Mouse (Mus musculus): ENCODE data around the gene Odf2l. TPM values are rescaled to one million over a fixed set of nuclear protein-coding genes. Genes with fewer than 3 reads are reported as not detected.

Odf2l gene
- polyA plus RNA-seq, 1 experiment, result 3.9 TPM

GRCm38 (mm10) chr3:145099291-145099690, 19.1 kb upstream of the Odf2l start, which contains the start of gene Clca2:
Clca2 (minus strand) TSS chr3:145099443.
- Histone ChIP-seq H3ac (ENCODE audit: control insufficient read depth, insufficient read length) (no peak within 1 kb of the TSS), H3K27me3 (ENCODE audit: control insufficient read depth, insufficient read depth, insufficient read length) (no peaks in the 10 kb centered on the region), H3K36me3 (ENCODE audit: control insufficient read depth, insufficient read depth) (no peaks in the 10 kb centered on the region), H3K4me2 (ENCODE audit: low read depth) (no peak within 1 kb of the TSS), H3K79me2 (ENCODE audit: control insufficient read depth, insufficient read depth) (no peaks in the 10 kb centered on the region), H3K4me3 (no peak within 1 kb of the TSS)
- TF ChIP-seq MYOD1 (IDR thresholded peaks at IDR 0.05; ENCODE audit: control insufficient read depth in 1 of 3, insufficient read length in 2 of 3, low read depth in 2 of 3) (no peak), USF1 (IDR thresholded peaks at IDR 0.05; ENCODE audit: low read depth) (no peak), MAX (IDR thresholded peaks at IDR 0.05; ENCODE audit: low read depth) (no peak), POLR2AphosphoS2 (IDR thresholded peaks at IDR 0.05; ENCODE audit: insufficient read length, low read depth) (no peak), SRF (IDR thresholded peaks at IDR 0.05; ENCODE audit: control insufficient read depth, insufficient read length, low read depth) (no peak), TCF3 (IDR thresholded peaks at IDR 0.05; ENCODE audit: insufficient read length, low read depth) (no peak), E2F4 (IDR thresholded peaks at IDR 0.05; ENCODE audit: insufficient read depth) (no peak), CEBPB (IDR thresholded peaks at IDR 0.05; ENCODE audit: insufficient read depth, poor library complexity, severe bottlenecking) (no peak), MYOG (IDR thresholded peaks at IDR 0.05; ENCODE audit: control insufficient read depth in 1 of 3, insufficient read depth in 1 of 3, insufficient read length in 2 of 3, low read depth in 2 of 3) (no peak)

GRCm38 (mm10) chr3:145101891-145102555, 16.4 kb upstream of the Odf2l start:
- Histone ChIP-seq H3ac (ENCODE audit: control insufficient read depth, insufficient read length) (no peak overlapping the region), H3K4me3 (peak overlapping the region; percentile 16), H3K36me3 (ENCODE audit: control insufficient read depth, insufficient read depth) (no peaks in the 10 kb centered on the region), H3K27me3 (ENCODE audit: control insufficient read depth, insufficient read depth, insufficient read length) (no peaks in the 10 kb centered on the region), H3K79me2 (ENCODE audit: control insufficient read depth, insufficient read depth) (no peaks in the 10 kb centered on the region), H3K4me2 (ENCODE audit: low read depth) (peak overlapping the region; percentile 96)
- TF ChIP-seq CEBPB (IDR thresholded peaks at IDR 0.05; ENCODE audit: insufficient read depth, poor library complexity, severe bottlenecking) (peak; percentile 76), REST (IDR thresholded peaks at IDR 0.05; ENCODE audit: insufficient read depth, insufficient read length) (no peak)

GRCm38 (mm10) chr3:145103321-145103720, 15.1 kb upstream of the Odf2l start:
- Histone ChIP-seq H3K36me3 (ENCODE audit: control insufficient read depth, insufficient read depth) (no peaks in the 10 kb centered on the region), H3K4me2 (ENCODE audit: low read depth) (peak overlapping the region; percentile 96), H3K27me3 (ENCODE audit: control insufficient read depth, insufficient read depth, insufficient read length) (no peaks in the 10 kb centered on the region), H3K4me3 (peak overlapping the region; percentile 16), H3K79me2 (ENCODE audit: control insufficient read depth, insufficient read depth) (no peaks in the 10 kb centered on the region), H3ac (ENCODE audit: control insufficient read depth, insufficient read length) (no peak overlapping the region)
- no peak for TF ChIP-seq TCF12 (IDR thresholded peaks at IDR 0.05; ENCODE audit: insufficient read depth, poor library complexity, severe bottlenecking)
- TF ChIP-seq MYOD1 (IDR thresholded peaks at IDR 0.05; ENCODE audit: control insufficient read depth in 1 of 3, insufficient read length in 2 of 3, low read depth in 2 of 3), result no peak
- TF ChIP-seq CEBPB (IDR thresholded peaks at IDR 0.05; ENCODE audit: insufficient read depth, poor library complexity, severe bottlenecking), result no peak
- no peak for TF ChIP-seq POLR2AphosphoS2 (IDR thresholded peaks at IDR 0.05; ENCODE audit: insufficient read length, low read depth)
- TF ChIP-seq E2F4 (IDR thresholded peaks at IDR 0.05; ENCODE audit: insufficient read depth), result no peak
- no peak for TF ChIP-seq TCF3 (IDR thresholded peaks at IDR 0.05; ENCODE audit: insufficient read length, low read depth)
- no peak for TF ChIP-seq REST (IDR thresholded peaks at IDR 0.05; ENCODE audit: insufficient read depth, insufficient read length)
- TF ChIP-seq SRF (IDR thresholded peaks at IDR 0.05; ENCODE audit: control insufficient read depth, insufficient read length, low read depth), result no peak
- no peak for TF ChIP-seq USF1 (IDR thresholded peaks at IDR 0.05; ENCODE audit: low read depth)
- TF ChIP-seq MYOG (IDR thresholded peaks at IDR 0.05; ENCODE audit: control insufficient read depth in 1 of 3, insufficient read depth in 1 of 3, insufficient read length in 2 of 3, low read depth in 2 of 3), result no peak
- TF ChIP-seq MAX (IDR thresholded peaks at IDR 0.05; ENCODE audit: low read depth), result no peak
- no peak for TF ChIP-seq POLR2A (IDR thresholded peaks at IDR 0.05; ENCODE audit: insufficient read length, low read depth)

- TF ChIP-seq TCF12 (IDR thresholded peaks at IDR 0.05; ENCODE audit: insufficient read depth, poor library complexity, severe bottlenecking) (no peak), MAX (IDR thresholded peaks at IDR 0.05; ENCODE audit: low read depth) (no peak), POLR2AphosphoS2 (IDR thresholded peaks at IDR 0.05; ENCODE audit: insufficient read length, low read depth) (no peak), CEBPB (IDR thresholded peaks at IDR 0.05; ENCODE audit: insufficient read depth, poor library complexity, severe bottlenecking) (no peak), TCF3 (IDR thresholded peaks at IDR 0.05; ENCODE audit: insufficient read length, low read depth) (no peak), REST (IDR thresholded peaks at IDR 0.05; ENCODE audit: insufficient read depth, insufficient read length) (no peak), USF1 (IDR thresholded peaks at IDR 0.05; ENCODE audit: low read depth) (no peak), POLR2A (IDR thresholded peaks at IDR 0.05; ENCODE audit: insufficient read length, low read depth) (peak; percentile 16), SRF (IDR thresholded peaks at IDR 0.05; ENCODE audit: control insufficient read depth, insufficient read length, low read depth) (no peak)
- H3K4me3 ChIP-seq, result peak overlapping the region; percentile 16
- H3K27me3 ChIP-seq (ENCODE audit: control insufficient read depth, insufficient read depth, insufficient read length), result no peaks in the 10 kb centered on the region
- no peaks in the 10 kb centered on the region for H3K79me2 ChIP-seq (ENCODE audit: control insufficient read depth, insufficient read depth)
- H3K36me3 ChIP-seq (ENCODE audit: control insufficient read depth, insufficient read depth), result no peaks in the 10 kb centered on the region
- peak overlapping the region; percentile 96 for H3K4me2 ChIP-seq (ENCODE audit: low read depth)
- no peak overlapping the region for H3ac ChIP-seq (ENCODE audit: control insufficient read depth, insufficient read length)
Measured at GRCm38 (mm10) chr3:145103770-145104169, 14.6 kb upstream of the Odf2l start.

GRCm38 (mm10) chr3:145105076-145105772, 13.2 kb upstream of the Odf2l start:
- Histone ChIP-seq H3K4me2 (ENCODE audit: low read depth) (peak overlapping the region; percentile 96), H3K79me2 (ENCODE audit: control insufficient read depth, insufficient read depth) (no peaks in the 10 kb centered on the region), H3K36me3 (ENCODE audit: control insufficient read depth, insufficient read depth) (no peaks in the 10 kb centered on the region), H3ac (ENCODE audit: control insufficient read depth, insufficient read length) (no peak overlapping the region), H3K27me3 (ENCODE audit: control insufficient read depth, insufficient read depth, insufficient read length) (no peaks in the 10 kb centered on the region), H3K4me3 (no peak overlapping the region)
- peak; percentile 36; the same call in 1 of the 2 replicates for TF ChIP-seq CEBPB (IDR thresholded peaks at IDR 0.05; ENCODE audit: insufficient read depth, poor library complexity, severe bottlenecking)
- peak; percentile 35 for TF ChIP-seq TCF3 (IDR thresholded peaks at IDR 0.05; ENCODE audit: insufficient read length, low read depth)
- TF ChIP-seq MAX (IDR thresholded peaks at IDR 0.05; ENCODE audit: low read depth), result no peak
- peak; percentile 56 for TF ChIP-seq TCF12 (IDR thresholded peaks at IDR 0.05; ENCODE audit: insufficient read depth, poor library complexity, severe bottlenecking)
- peak; percentile 38 to 84 (median 84) for TF ChIP-seq MYOD1 (IDR thresholded peaks at IDR 0.05; ENCODE audit: control insufficient read depth in 1 of 3, insufficient read length in 2 of 3, low read depth in 2 of 3)
- TF ChIP-seq POLR2A (IDR thresholded peaks at IDR 0.05; ENCODE audit: insufficient read length, low read depth), result no peak
- peak; percentile 38 to 73 (median 47) for TF ChIP-seq MYOG (IDR thresholded peaks at IDR 0.05; ENCODE audit: control insufficient read depth in 1 of 3, insufficient read depth in 1 of 3, insufficient read length in 2 of 3, low read depth in 2 of 3)

Data from myocyte (in vitro differentiated cells).